Mouse (Mus musculus): ENCODE results near the gene Zfpm1.

Zfpm1 gene

GRCm38 (mm10) chr8:122296173-122297001 lies 14.4 kb downstream of the Zfpm1 start:
- no peak for DNase-seq (ENCODE audit: low spot score in 2 of 2)

DNA sequence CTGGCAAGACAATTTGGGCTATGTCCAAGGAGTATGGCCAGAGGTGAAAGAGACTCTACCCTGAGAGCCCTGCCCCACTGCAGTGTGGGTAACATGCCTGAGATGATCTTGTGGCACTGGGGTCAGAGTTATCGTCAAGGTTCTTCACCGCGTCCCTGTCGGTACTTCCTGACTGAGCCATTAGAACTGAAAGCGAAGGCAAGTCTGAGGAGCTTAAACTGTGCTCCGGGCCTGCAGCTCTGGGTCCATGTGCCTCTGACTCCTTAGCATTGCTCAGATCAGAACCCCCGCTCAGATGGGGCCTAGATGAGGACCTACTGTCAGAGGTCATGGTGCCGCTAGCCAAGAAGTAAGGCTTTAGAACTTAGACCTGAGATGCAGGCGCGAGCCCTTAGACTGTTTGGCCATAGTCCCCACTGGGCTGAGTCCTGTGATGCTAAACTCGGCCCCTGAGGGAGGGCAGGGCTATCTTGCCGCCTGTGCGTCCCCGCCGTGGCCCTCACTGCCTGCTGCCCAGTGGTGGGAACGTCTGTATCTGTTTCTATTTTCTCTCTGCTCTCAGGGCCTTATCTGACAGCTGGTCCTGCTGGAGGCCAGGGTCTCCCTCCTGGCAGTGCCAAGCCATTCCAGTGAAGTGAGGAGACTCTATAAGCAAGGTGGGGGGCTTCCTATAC lies 17.8 kb downstream of the Zfpm1 start:
- peak in 1 of 2 experiments; percentile 45 for DNase-seq (ENCODE audit: low spot score in 2 of 2)

- no peak for DNase-seq (ENCODE audit: low spot score in 2 of 2)
Measured at GRCm38 (mm10) chr8:122301081-122301480, 19.1 kb downstream of the Zfpm1 start.

GRCm38 (mm10) chr8:122301866-122302265 lies 19.9 kb downstream of the Zfpm1 start:
- no peak for DNase-seq (ENCODE audit: low spot score in 2 of 2)

- DNase-seq (ENCODE audit: low spot score in 2 of 2), result no peak
Measured at GRCm38 (mm10) chr8:122303451-122303850, 21.5 kb downstream of the Zfpm1 start.

- no peak for DNase-seq (ENCODE audit: low spot score in 2 of 2)
Measured at GRCm38 (mm10) chr8:122304058-122304457, 22.1 kb downstream of the Zfpm1 start.

- DNase-seq (ENCODE audit: low spot score in 2 of 2), result no peak
Measured at GRCm38 (mm10) chr8:122306660-122307399, 24.9 kb downstream of the Zfpm1 start.

DNA sequence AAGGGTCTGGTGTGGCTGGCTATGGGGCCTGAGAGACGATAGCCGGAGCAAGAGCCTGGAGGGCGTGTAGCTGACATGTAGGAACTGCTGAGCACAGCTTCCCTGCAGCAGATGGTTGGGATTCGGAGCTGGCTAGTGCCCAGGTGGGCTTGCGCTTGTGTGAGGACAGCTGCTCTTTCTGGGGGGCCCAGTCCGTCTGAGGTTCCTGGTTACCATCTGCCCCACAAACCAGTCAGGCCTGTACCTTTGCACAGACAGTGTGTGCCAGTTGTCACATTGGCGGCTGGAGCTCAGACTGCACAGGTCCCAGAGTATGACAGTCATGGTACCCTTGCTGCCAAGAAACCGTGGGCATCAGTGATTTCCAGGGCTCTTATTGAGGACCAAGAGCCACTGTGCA lies 25.9 kb downstream of the Zfpm1 start:
- no peak for DNase-seq (ENCODE audit: low spot score in 2 of 2)

- no peak for DNase-seq (ENCODE audit: low spot score in 2 of 2)
Measured at GRCm38 (mm10) chr8:122309272-122309671, 27.3 kb downstream of the Zfpm1 start.

- no peak for DNase-seq (ENCODE audit: low spot score in 2 of 2)
Measured at GRCm38 (mm10) chr8:122311115-122311514, 29.2 kb downstream of the Zfpm1 start.

GRCm38 (mm10) chr8:122312553-122312952 lies 30.6 kb downstream of the Zfpm1 start:
- DNase-seq (ENCODE audit: low spot score in 2 of 2), result no peak

- DNase-seq (ENCODE audit: low spot score in 2 of 2), result no peak
Measured at GRCm38 (mm10) chr8:122313310-122313709, 31.4 kb downstream of the Zfpm1 start.

DNA sequence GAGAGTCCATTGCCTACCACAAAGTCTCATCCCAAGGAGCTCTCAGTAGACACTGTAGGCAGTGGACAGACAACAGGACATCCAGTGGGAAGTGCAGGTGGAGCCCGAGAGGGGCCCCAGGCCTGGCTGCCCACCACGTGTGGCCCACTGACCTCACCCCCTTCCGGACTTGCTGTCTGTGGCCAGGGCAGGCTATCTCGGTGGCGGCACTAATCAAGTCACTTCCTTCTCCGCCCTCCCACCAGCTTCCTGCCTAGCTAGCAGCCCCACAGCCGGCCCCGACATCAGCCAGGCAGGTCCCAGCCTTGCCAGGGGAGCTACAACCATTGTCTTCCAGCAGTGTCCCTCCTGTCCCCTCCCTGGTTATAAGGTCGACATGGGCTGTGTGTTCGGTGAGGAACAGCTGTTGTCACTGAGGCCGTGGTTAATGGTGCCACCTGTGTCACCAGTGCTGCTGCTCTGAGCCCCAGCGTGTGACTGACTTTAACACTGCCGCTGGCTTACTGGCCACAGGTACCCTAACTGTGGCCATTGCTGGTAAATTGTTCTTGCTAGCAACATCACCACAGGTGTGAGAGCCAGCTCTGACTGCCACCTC lies 33.1 kb downstream of the Zfpm1 start:
- DNase-seq (ENCODE audit: low spot score in 2 of 2), result peak; percentile 75 to 83

- no peak for DNase-seq (ENCODE audit: low spot score in 2 of 2)
Measured at GRCm38 (mm10) chr8:122316402-122316801, 34.5 kb downstream of the Zfpm1 start.

GRCm38 (mm10) chr8:122317918-122318475 lies 36.1 kb downstream of the Zfpm1 start:
- DNase-seq (ENCODE audit: low spot score in 2 of 2), result peak; percentile 63 to 81

- no peak for DNase-seq (ENCODE audit: low spot score in 2 of 2)
Measured at GRCm38 (mm10) chr8:122319045-122319707, 37.2 kb downstream of the Zfpm1 start.

DNA sequence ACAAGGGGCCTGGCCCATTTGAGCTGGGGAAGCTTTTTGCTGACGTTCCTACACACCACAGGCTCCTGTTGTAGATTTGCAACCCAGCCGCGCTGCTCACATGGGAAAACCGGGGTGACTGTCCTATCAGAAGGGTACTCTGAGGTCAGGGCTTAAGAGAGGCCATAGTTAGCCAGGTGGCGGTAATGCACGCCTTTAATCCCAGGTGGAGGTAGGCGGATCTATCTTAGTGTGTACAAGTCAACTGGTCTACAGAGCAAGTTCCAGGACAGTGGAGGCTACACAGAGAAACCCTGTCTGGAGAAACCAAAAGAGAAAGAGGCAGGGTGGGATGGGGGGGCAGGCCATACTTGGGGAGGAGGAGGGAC lies 37.8 kb downstream of the Zfpm1 start:
- DNase-seq (ENCODE audit: low spot score in 2 of 2), result no peak

DNA sequence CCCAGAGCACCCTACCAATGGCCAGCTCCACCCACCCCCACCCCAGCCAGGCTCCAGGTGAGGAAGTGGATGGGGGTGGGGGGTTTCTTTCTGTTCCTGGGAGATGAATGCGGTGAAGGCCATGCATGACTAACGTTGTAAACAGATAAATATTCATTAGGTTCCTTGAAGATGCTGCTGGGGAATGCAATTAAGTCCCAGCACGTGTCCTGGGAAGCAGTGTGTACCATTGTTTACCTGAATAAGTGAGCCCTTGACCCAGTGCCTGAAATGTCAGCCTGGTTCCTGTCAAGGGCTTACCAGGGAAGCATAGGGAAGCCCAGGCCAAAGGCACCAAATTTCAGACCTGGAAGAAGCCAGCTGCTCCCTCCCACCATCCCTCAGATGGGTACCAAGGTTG lies 38.6 kb downstream of the Zfpm1 start:
- no peak for DNase-seq (ENCODE audit: low spot score in 2 of 2)

- no peak for DNase-seq (ENCODE audit: low spot score in 2 of 2)
Measured at GRCm38 (mm10) chr8:122321455-122321921, 39.5 kb downstream of the Zfpm1 start.

DNA sequence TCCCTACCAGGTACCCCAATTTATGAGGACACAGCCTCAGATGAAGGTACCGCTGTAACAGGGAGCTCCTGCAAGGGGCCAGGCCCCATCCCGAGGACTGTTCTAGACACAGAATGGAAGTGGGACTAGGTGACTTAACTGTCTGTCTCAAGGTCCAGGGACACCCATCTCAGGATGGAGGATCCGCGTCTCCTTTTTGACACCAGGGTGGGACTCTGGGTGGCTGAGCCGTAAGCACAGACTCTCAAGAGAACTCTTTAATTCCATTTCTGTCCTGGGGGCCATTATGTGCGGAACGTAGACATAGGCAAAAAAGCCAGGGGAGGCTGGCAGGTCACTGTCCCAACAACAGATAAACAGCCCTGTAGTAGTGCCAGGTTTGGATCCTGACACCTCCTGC lies 40.2 kb downstream of the Zfpm1 start:
- no peak for DNase-seq (ENCODE audit: low spot score in 2 of 2)

DNA sequence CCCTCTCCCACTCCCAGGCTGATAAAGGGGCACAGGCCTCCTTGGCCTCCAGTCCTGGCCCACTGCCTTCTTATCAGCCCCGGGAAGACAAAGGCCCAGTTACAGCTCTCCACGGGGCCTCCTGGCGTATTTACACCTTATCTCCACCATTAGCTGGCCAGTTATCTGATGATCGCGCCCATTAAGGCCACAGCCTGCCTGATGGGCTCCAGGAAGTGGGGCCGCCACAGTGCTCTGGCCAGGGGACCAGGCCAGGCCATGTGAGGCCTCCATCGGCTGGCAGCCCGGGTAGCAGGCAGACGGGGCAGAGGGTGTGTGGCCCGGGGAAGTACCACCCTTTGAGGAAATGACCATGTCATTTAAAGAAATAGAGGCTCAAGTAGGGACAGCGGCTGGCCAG lies 40.9 kb downstream of the Zfpm1 start:
- peak; percentile 53 to 68 for DNase-seq (ENCODE audit: low spot score in 2 of 2)

All from natural killer cell, adult 2 months (primary cell).